Mouse (Mus musculus) right cerebral cortex, postnatal 10 days (tissue): ENCODE results near the gene Pknox1.
"Not testable (repeated sequence)": the region's sequence is repeated elsewhere in the genome, so short reads cannot be mapped to it uniquely, and the experiment has no call there.

Experiments
- DNase-seq, 2 experiments: peaks; one replicate each; pipeline ENCODE4 v3.0.0; 2021; ENCODE audit warnings: low spot score in 2 of 2

The Pknox1 gene

DNA sequence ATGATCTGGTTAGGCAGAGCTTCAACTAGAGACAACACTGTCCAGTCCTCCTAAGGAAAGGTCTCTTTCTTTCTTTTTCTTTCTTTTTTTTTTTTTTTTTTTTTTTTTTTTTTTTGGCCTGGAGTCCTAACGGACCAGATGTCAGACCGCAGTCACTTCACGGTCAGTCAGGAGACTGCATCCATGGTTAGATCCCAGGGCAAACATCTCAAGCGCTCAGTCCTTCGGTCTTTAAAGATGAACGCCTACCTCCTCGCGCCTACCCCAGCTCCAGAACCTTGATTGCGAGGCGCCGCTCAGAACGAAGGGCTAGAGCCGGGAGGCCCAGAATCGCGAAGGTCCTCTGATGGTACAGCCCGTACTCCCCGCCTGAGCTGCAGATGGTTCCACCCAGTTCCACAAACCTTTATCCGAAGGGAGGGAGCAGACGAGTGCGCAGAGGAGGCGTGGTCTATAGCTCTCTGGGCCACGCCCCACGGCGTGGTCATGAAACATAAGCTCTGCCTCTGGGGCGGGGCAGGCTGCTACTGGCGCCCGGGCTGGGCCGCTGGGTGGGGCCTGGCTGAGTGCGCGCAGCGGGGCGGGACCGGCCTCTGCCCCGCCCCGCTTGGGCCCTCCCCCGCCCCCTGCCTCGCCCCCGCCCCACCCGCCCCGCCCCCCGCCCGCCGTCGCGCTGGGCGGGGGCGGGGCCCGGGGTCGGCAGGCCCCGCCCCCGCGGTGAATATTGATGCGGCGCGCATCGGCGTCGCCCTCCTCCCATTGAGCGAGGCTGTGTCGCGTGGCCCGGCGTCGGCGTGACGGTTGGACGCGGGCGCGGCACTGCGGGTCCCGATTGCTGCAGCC, at the start of gene Pknox1:
Gene Pknox1, plus strand, starts transcription at position 720 of the 843 bp plus-strand sequence.
- DNase-seq, result peak; percentile 99 to 100

GRCm38 (mm10) chr17:31519344-31519945, 45.1 kb upstream of the Pknox1 start:
- no peak for DNase-seq

DNA sequence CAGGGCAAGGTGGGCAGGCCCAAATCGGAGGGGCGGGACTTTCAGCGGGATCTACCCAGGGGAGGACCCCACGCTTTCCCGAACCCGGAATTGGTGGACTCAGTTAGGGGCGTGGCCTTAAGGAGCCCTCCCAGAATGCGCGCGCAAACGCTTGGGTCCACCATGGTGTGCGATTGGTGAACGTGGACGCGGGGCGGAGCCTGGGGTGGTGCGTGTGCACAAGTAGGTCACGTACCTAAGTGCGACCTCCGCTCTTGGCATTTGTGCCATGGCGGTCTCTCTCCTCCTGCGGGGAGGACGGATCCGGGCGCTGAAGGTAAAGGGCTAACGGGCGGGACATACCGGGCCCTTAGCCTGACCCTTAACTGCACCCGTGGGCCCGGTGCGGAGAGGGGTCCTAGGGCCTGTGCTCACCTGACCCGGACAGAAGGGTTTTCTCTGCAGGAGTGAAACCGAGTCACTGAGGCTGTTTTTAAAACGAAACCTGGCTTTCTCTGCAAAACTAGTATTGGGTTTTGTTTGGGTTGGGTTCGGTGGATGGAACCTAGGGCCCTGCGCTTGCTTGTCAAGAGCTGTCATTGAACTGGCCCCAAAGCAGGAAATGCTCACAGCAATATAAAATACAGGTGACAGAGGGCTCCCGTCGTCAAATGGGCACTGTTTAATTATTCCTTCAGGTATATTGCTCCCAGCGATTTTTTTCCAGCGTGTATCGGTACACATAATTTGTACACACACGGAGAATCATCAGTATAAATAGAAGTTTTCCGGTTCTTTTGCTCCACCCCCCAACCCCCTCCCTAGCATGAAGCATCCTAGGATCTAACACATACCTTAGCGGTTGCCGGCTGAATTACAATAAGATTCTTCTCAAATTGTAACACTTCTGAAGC, 44.3 kb upstream of the Pknox1 start, which contains the start of the genes Wdr4 and Ndufv3:
Gene Wdr4, minus strand, starts transcription at position 35 of the 893 bp plus-strand sequence.
Gene Ndufv3, plus strand, starts transcription at position 170 of the 893 bp plus-strand sequence.
- DNase-seq, result peak; percentile 99

GRCm38 (mm10) chr17:31520895-31521294, 43.6 kb upstream of the Pknox1 start:
- DNase-seq, result peak; percentile 74 to 79

DNA sequence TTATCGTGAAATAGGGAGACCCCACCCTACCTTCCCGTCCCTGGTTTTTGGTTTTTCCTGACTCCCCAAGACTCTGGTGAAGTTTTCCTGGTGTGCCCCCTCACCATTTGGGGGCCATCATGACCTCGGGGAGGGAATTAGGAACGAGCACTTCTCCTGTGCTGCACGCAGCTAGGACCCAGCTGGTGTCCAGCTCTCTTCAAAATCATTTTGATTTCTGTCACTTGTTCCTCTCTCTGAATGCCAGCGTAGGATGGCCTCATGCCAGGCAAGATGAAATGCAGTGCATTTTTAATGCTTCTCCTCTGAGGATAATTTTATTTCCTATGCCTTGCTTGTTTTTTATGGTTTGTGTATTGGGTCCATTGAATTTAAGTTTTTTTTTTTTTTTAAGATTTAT, 42.6 kb upstream of the Pknox1 start:
- no peak for DNase-seq

DNA sequence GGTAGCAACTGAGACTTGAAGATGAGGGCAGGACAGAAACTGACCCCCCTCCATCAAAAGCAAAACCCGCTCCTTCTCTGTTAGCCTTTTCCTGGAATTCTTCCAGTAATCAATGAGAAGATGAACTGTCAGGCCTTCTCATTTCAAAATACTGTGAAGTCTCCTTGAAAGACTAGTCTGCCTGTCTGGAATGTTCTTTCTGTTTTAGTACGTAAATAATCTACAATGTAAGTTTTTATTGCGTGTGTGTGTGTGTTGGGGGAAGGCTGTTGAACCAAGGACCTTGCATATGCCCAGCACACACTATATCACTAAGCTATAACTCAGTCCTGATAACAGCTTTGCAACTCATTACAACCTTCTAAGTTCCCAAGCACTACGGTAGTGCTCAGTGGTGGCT, 39.4 kb upstream of the Pknox1 start:
- no peak for DNase-seq

DNA sequence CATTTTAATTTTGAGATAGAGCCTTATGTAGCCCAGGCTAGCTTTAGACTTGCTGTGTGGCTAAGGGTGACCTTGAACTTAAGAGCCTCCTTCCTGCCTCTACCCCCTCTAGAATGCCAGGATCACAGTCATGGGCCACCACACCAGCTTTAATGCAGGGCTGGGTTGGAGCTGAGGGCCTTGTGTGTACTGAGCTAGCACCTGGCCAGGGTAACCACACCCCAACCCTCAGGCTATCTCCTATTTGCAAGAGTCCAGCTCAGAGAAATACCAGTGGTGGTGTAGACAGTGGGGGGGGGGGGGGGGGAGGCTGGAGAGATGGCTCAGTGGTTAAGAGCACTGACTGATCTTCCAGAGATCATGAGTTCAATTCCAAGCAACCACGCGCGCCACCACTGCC, 38.7 kb upstream of the Pknox1 start:
- no peak for DNase-seq

DNA sequence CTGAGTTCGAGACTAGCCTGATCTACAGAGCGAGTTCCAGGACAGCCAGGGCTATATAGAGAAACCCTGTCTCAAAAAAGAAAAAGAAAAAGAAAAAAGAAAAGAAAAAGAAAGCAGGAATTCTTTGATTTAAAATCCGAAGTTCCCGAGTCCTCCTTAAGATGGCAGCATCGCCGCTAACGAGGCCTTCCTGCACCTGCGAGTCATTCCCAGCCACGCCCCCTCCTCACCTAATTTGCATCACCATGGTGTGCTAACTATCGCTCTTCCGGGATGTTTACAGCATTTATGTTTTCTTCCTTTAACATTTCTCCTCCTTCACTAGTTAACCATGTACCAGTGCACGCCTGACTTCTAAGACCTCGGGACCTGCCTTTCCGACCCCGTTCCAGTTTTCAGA, 35.2 kb upstream of the Pknox1 start:
- peak in 1 of 2 experiments; percentile 59 for DNase-seq

- DNase-seq, result no peak
These were observed 32.9 kb upstream of the Pknox1 start for GRCm38 (mm10) chr17:31531441-31532158.

DNA sequence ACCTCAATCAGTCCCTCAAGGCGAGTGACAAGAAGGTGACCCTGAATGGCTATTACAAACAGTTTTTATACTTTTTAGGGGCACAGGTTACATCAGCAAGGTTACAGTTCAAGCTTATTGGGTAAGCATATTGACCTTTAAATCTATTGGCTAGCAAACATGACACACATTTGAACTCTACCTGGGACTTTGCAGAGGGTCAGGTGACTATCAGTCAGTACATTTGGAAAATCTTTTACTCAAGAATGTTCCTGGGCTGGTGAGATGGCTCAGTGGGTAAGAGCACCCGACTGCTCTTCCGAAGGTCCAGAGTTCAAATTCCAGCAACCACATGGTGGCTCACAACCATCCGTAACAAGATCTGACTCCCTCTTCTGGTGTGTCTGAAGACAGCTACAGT, 32.2 kb upstream of the Pknox1 start:
- not testable (repeated sequence) for DNase-seq

- no peak for DNase-seq
These were observed 29.2 kb upstream of the Pknox1 start for GRCm38 (mm10) chr17:31535358-31535757.

DNA sequence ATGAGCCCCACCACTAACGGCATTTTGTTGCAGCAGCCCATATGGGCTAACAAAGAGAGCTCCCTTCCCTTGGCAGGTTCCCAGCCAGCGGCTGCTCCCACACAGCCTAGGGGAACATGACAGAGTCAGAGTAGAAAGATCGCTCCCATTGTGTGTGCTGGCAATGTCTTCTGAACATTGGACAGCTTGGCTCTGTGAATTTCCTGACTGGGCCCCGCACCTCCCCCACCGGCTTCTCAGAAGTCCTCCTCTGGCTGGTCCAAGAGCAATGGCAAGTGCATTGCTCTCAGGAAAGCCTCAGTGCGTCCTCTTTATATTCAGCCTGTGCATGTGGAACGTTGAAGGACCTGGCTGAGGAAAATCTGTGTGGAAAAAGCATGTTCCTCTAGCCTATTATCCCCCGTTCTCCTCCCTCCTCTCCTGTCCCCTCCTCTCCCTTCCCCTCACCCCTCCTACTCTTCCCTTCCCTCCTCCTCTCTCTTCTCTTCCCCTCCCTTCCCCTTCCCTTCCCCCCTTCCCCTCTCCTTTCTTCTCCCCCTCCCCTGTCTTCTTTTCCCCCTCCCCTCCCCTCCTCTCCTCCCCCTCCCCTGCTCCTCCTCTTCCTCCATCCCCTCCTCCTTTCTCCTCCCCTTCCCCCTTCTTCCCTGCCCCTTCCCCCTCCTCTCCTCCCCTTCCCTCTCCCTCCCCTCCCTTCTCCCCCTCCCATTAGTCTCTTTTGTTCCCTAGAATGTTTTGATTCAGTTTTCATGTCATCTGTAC, 28.5 kb upstream of the Pknox1 start:
- DNase-seq, result peak; percentile 85 to 87

DNA sequence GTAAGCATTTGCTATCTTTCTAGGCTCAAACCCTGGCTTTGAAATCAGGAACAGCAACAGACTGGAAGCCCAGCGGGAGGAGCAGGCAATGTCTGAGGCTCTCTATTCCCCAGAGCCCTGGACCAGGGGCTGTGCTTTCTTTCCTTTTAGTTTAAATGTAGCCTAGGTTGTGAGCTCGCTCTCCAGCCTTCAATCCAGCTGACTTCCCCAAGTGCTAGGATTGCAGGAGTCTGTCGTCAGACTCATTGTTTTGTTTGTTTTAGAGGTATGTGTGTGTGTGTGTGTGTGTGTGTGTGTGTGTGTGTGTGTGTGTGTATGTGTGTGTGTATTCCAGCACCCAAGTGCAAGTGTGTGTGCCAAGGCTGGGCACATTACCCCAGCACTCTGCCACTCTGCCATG, 24.4 kb upstream of the Pknox1 start:
- DNase-seq, result no peak

DNA sequence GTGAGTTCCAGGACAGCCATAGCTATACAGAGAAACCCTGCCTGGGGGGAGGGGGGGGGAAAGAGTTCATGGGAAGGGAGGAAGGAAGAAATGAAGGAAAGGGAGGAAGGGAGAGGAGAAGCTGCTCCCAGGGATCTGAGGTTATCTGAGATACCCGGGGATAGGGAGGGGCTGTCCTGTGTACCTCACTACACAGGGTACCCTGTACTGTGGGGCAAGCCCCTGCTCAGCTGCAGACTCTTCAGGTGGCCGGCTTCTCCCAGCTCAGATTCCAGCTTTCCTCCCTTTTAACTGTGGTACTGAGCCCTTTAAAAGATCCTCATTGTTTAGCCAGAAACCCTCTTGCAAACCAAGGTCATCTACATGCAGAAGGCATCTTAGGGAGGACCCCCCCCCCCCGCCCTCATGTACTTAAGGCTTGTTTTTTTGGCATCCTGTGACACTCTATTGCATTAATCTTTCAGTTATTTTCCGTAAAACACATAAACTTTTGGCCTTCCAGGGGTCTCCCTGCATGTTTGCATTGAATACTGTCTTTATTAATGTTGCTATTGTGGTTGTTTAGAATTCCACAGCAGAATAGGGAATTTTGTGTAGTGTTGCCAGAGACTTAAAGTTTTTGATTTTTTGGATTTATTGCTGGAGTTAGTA, 23.6 kb upstream of the Pknox1 start:
- no peak for DNase-seq

DNA sequence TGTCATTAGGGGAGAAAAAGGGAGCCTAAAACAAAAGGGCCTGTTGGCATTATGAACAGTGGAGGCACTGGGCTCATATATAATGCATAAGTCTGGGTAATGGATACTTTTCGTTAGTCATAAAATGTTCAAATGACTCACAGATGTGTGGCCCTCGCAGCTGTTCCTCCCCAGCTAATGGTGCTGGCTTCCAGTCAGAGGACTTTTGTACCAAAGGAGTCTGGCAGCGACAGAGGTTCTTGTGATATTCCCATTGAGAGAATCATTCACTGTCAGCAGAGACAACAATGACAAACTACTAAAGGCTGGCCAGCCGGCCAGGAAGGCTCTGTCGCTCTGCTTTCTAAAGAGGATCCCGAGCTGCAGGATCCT, 23.1 kb upstream of the Pknox1 start:
- peak; percentile 46 to 59 for DNase-seq

DNA sequence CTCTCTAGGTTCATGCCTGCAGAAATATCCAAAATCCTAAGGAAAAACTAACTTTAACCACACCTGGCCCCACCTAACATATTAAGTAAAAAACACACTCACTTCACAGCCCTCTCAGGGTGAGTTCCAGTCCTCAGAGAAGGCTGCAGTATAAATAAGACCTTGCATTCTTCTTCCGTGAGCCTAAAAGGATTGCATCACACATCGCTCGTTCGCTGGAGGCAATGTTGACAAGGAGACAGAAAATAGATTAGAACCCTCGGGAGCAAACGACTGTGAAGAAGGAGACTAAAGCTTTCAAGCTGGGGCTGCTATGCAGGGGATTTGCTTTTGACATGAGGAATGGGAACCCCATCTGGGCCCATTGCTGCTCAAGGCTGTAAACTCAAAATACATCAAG, 21.0 kb upstream of the Pknox1 start:
- no peak for DNase-seq

- DNase-seq, result no peak
These were observed 17.9 kb upstream of the Pknox1 start for GRCm38 (mm10) chr17:31546444-31547196.

DNA sequence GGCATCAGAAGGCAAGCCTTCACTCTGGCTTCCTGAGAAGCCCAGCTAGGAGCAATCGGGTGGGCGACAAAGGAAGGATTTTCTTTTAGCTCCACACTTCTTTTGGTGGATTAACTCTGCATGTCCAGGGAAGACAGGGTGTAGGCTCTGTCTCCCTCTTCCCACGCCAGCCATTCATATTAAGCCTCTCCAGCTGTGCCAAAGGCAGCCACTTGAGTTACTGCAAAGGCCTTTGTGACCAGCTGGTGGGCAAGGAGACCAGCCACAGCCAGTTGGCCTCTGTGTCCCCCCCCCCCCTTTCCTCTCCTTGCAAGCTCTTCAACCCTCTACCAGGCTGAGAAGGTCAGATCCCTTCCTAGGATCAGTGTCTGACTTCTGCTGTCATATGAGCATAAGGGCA, 16.6 kb upstream of the Pknox1 start:
- DNase-seq, result no peak

GRCm38 (mm10) chr17:31549389-31549788, 15.1 kb upstream of the Pknox1 start:
- DNase-seq, result no peak
